Mouse (Mus musculus): Measurements from ENCODE around the gene Txlna. TPM values are rescaled to one million over a fixed set of nuclear protein-coding genes. Genes with fewer than 3 reads are reported as not detected.

The Txlna gene
- polyA plus RNA-seq, 1 experiment from 2014 or later = 45.4 TPM

DNA sequence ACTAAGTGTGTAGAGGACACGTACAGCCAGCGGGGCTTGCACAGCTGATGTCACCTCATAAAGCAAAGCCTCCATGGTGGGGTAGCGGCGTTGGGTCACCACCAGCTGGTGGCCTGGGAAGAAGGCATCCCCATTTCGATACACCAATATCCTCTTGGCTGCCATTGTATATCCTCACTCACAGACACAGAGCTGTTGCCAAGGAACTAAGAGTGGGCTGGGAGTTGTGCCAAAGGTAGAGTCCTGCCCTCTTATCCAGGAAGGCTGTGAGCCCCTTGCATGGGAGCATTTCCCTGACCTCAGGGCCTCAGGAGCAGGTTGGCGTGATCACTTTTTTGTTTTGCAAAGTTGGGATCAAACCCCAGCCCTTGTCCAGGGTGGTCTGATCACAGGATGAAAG, 26.8 kb downstream of the Txlna start, which contains the start of gene Dcdc2b:
Gene Dcdc2b (minus strand): TSS at position 165 of the 400 bp plus-strand sequence.
- no peak within 1 kb of the TSS for H3K27ac ChIP-seq
- H3K4me1 ChIP-seq = peaks cover 16% of the 10 kb centered on the region
- no peak within 1 kb of the TSS for H3K4me3 ChIP-seq
- no peak for ATAC-seq
- 78% methylated on average over 6 of the region's 6 CpGs for WGBS (ENCODE audit: insufficient replicate concordance)
- no peaks in the 10 kb centered on the region for H3K27me3 ChIP-seq (replicated peaks)
- no peak within 1 kb of the TSS for H3K4me2 ChIP-seq
- no peaks in the 10 kb centered on the region for H3K9me3 ChIP-seq (replicated peaks)
- no peak within 1 kb of the TSS for H3K9ac ChIP-seq
- peaks cover 42% of the 10 kb centered on the region for H3K36me3 ChIP-seq

DNA sequence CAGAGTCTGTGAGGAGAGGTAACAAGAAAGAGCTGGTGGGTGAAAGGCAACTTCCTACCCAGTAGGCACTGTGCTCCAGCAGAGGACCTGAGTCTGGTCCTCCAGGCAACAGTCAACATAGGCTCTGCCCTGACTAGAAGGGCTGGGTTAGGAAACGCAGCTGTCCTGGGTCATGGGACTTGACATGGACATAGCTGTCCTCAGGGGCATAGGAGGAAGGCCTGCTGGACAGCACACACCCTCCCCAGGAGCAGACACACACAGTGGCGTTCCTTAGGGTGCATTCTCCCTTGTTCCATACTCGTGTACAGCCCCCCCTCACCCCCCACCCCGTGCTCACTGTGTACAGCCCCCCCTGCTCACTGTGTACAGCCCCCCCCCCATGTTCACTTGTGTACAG, 30.4 kb downstream of the Txlna start:
- Histone ChIP-seq H3K27me3 (replicated peaks) (no peaks in the 10 kb centered on the region), H3K36me3 (peaks cover 49% of the 10 kb centered on the region), H3K4me1 (peaks cover 15% of the 10 kb centered on the region), H3K4me2 (no peak overlapping the region), H3K9me3 (replicated peaks) (no peaks in the 10 kb centered on the region), H3K9ac (no peak overlapping the region), H3K4me3 (no peak overlapping the region), H3K27ac (no peak overlapping the region)
- whole genome bisulfite sequencing (ENCODE audit: insufficient replicate concordance) = 64% methylated on average over 4 of the region's 4 CpGs
- no peak for ATAC-seq

DNA sequence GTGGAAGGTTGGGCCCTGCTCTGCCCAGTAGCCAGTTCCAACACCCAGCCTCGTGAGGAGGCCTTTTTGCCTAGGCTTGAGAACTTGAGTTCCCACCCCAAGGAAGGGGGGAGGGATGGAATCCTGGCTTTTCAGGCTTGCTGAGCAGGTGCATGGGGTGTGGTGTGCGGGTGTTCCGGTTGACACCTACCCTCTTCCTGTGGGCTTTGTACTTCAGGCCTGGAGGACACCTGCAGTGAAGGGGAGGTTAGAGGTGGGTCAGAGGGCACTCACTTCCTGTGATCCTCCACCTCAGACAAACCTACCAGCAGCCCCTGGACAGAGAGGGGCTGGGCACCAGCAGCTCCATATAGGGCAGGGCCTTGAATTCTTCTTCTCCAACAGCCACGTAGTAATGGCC, 30.8 kb downstream of the Txlna start:
- no peak for ATAC-seq
- Histone ChIP-seq H3K4me2 (no peak overlapping the region), H3K27ac (peak overlapping the region; percentile 2; the same call in 1 of the 2 replicates), H3K4me1 (peaks cover 15% of the 10 kb centered on the region), H3K4me3 (no peak overlapping the region), H3K27me3 (replicated peaks) (no peaks in the 10 kb centered on the region), H3K9ac (no peak overlapping the region), H3K9me3 (replicated peaks) (no peaks in the 10 kb centered on the region), H3K36me3 (peaks cover 54% of the 10 kb centered on the region)
- WGBS (ENCODE audit: insufficient replicate concordance) = 78% methylated on average over 4 of the region's 4 CpGs

GRCm38 (mm10) chr4:129609139-129609631, 31.7 kb downstream of the Txlna start:
- H3K4me3 ChIP-seq = no peak overlapping the region
- no peaks in the 10 kb centered on the region for H3K9me3 ChIP-seq (replicated peaks)
- no peak overlapping the region for H3K9ac ChIP-seq
- H3K27me3 ChIP-seq (replicated peaks) = no peaks in the 10 kb centered on the region
- H3K4me2 ChIP-seq = no peak overlapping the region
- WGBS (ENCODE audit: insufficient replicate concordance) = 71% methylated on average over 12 of the region's 12 CpGs
- ATAC-seq = no peak; the same call in 1 of the 2 replicates
- peaks cover 15% of the 10 kb centered on the region for H3K4me1 ChIP-seq
- H3K27ac ChIP-seq = peak overlapping the region; percentile 2
- H3K36me3 ChIP-seq = peaks cover 60% of the 10 kb centered on the region

DNA sequence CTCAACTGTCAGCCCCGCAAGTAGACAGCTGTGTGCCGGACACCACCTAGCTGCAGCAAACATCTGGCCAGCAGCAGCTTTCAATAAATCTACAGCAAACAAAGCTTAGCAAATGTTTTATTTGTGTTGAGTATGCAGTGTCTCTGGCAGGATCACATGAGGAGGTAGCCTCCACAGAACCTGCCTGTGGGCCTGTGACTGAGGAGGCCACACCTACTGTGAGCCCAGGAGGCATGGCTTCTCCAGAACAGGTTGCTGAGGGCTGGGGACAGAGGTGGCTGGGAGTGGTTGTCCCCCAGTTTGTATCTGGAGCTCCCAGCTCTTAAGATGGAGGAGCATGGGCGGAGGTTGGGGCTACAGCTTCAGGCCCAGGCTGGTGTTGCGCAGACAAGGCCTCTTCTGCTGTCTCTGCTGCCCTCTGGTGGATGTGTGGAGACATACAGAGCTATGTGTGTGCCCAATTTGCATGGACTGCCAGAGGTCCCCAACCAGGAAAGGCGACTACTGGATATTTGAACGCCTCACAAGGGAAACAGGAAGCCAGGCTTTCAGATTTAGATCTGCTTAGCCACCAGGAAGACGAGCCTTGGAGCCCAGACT, 32.3 kb downstream of the Txlna start:
- Histone ChIP-seq H3K9ac (0 out of 2 replicates have a peak overlapping the region, but pooled peaks have one; percentile 15), H3K9me3 (replicated peaks) (no peaks in the 10 kb centered on the region), H3K36me3 (peaks cover 61% of the 10 kb centered on the region), H3K27me3 (replicated peaks) (no peaks in the 10 kb centered on the region), H3K4me1 (peaks cover 16% of the 10 kb centered on the region), H3K4me2 (peak overlapping the region; percentile 14), H3K27ac (peak overlapping the region; percentile 80), H3K4me3 (no peak overlapping the region)
- peak; percentile 89 for ATAC-seq
- 37% methylated on average over 7 of the region's 7 CpGs for WGBS (ENCODE audit: insufficient replicate concordance)

GRCm38 (mm10) chr4:129600233-129601158, 40.4 kb downstream of the Txlna start, which contains the start of the genes Eif3i and Tmem234:
Eif3i (minus strand) TSS chr4:129600648.
Tmem234 (plus strand) TSS chr4:129600668.
- Histone ChIP-seq H3K4me3 (peak within 1 kb of the TSS; percentile 96), H3K4me1 (peaks cover 40% of the 10 kb centered on the region), H3K27ac (peak within 1 kb of the TSS; percentile 90), H3K27me3 (replicated peaks) (no peaks in the 10 kb centered on the region), H3K36me3 (peaks cover 77% of the 10 kb centered on the region), H3K4me2 (peak within 1 kb of the TSS; percentile 94), H3K9me3 (replicated peaks) (no peaks in the 10 kb centered on the region), H3K9ac (peak within 1 kb of the TSS; percentile 96)
- 1% methylated on average over 74 of the region's 74 CpGs for WGBS (ENCODE audit: insufficient replicate concordance)
- ATAC-seq = peak; percentile 90

- peak; percentile 72 for ATAC-seq
These were observed 52.0 kb downstream of the Txlna start for GRCm38 (mm10) chr4:129588865-129589264.

DNA sequence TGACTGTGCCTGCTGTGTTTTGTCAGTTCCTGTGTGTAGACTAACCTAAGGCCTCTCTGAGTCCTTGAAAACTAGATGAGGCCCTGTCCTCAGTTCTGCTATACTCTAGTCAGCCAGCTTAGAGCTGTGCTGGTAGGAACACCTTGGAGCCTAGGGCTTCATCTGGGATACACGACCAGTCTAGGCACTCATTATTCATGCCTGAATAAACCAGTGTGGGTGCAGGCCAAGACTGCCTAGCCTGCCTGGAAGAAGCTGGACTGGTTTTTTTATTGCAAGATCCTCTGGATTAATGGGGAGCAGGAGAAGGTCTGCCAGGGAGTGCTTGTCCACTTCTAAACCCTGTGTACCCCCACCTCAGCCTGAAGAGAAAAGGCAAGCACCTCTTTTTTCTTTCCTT, 53.9 kb downstream of the Txlna start:
- H3K36me3 ChIP-seq = peaks cover 20% of the 10 kb centered on the region
- no peak overlapping the region for H3K4me2 ChIP-seq
- no peak overlapping the region for H3K4me3 ChIP-seq
- no peaks in the 10 kb centered on the region for H3K27me3 ChIP-seq (replicated peaks)
- ATAC-seq = no peak
- H3K27ac ChIP-seq = peak overlapping the region; percentile 68
- peaks cover 50% of the 10 kb centered on the region for H3K4me1 ChIP-seq
- WGBS (ENCODE audit: insufficient replicate concordance) = 64% methylated on average over 1 of the region's 1 CpGs
- H3K9ac ChIP-seq = no peak overlapping the region
- no peaks in the 10 kb centered on the region for H3K9me3 ChIP-seq (replicated peaks)

More at GRCm38 (mm10) chr4:129588865-129589264, 52.0 kb downstream of the Txlna start:
- no peaks in the 10 kb centered on the region for H3K27me3 ChIP-seq (replicated peaks)
- peak overlapping the region; percentile 84 for H3K27ac ChIP-seq
- no peak overlapping the region for H3K4me3 ChIP-seq
- peak overlapping the region; percentile 37 for H3K9ac ChIP-seq
- 49% methylated on average over 4 of the region's 4 CpGs for WGBS (ENCODE audit: insufficient replicate concordance)
- H3K9me3 ChIP-seq (replicated peaks) = no peaks in the 10 kb centered on the region
- peaks cover 50% of the 10 kb centered on the region for H3K4me1 ChIP-seq
- H3K36me3 ChIP-seq = peaks cover 39% of the 10 kb centered on the region
- H3K4me2 ChIP-seq = peak overlapping the region; percentile 39

GRCm38 (mm10) chr4:129585773-129586172, 55.1 kb downstream of the Txlna start:
- peaks cover 50% of the 10 kb centered on the region for H3K4me1 ChIP-seq
- WGBS (ENCODE audit: insufficient replicate concordance) = 39% methylated on average over 9 of the region's 9 CpGs
- peak overlapping the region; percentile 56 for H3K4me3 ChIP-seq
- H3K4me2 ChIP-seq = peak overlapping the region; percentile 86
- H3K9me3 ChIP-seq (replicated peaks) = no peaks in the 10 kb centered on the region
- H3K36me3 ChIP-seq = peaks cover 9% of the 10 kb centered on the region
- H3K27me3 ChIP-seq (replicated peaks) = no peaks in the 10 kb centered on the region
- H3K27ac ChIP-seq = peak overlapping the region; percentile 86
- H3K9ac ChIP-seq = peak overlapping the region; percentile 72
- peak; percentile 74 for ATAC-seq

- Histone ChIP-seq H3K4me1 (peaks cover 51% of the 10 kb centered on the region), H3K36me3 (peaks cover 1% of the 10 kb centered on the region; the same call in 1 of the 2 replicates), H3K27ac (peak overlapping the region; percentile 86), H3K4me2 (peak overlapping the region; percentile 86), H3K9ac (peak overlapping the region; percentile 72), H3K4me3 (peak overlapping the region; percentile 56), H3K27me3 (replicated peaks) (no peaks in the 10 kb centered on the region), H3K9me3 (replicated peaks) (no peaks in the 10 kb centered on the region)
- ATAC-seq = peak; percentile 75
- 2% methylated on average over 36 of the region's 36 CpGs for WGBS (ENCODE audit: insufficient replicate concordance)
These were observed 55.8 kb downstream of the Txlna start for GRCm38 (mm10) chr4:129584884-129585608.

GRCm38 (mm10) chr4:129584370-129584769, 56.5 kb downstream of the Txlna start:
- Histone ChIP-seq H3K9me3 (replicated peaks) (no peaks in the 10 kb centered on the region), H3K9ac (peak overlapping the region; percentile 72), H3K4me1 (peaks cover 48% of the 10 kb centered on the region), H3K27ac (peak overlapping the region; percentile 86), H3K36me3 (no peaks in the 10 kb centered on the region), H3K4me3 (peak overlapping the region; percentile 56), H3K27me3 (replicated peaks) (no peaks in the 10 kb centered on the region), H3K4me2 (peak overlapping the region; percentile 86)
- 48% methylated on average over 1 of the region's 1 CpGs for WGBS (ENCODE audit: insufficient replicate concordance)
- ATAC-seq = no peak
